In the genomic region with DNA sequence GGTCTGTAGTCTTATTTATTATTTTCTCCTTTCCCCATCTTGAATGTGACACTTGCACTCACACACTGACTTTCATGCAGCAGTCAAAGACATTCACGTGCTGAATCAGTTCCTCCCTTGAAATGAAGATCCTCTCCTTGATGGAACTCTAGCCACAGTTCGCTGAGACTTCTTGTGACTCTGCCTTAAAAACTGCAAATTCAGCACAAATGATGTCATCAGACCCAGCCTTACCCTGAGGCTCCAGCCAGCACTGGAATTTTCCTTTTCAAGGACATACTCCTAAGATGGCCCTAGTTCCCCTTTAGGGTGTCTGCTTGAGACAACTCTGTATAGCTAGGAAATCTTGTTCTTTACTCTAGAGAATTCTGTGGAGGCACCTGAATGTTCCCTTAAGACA, we compare ENCODE assay signal across 20 mouse cellular contexts.
A peak's percentile ranks its signal among the peaks of the same experiment; 100 is the strongest.
DNase-seq lines count a peak whose midpoint lies in the region; TF ChIP-seq lines count a peak whose summit lies in the region.
"Had no signal": no experiment of that assay in that cellular context is flagged by ENCODE, and none has a peak within 500 bp of the region (broad histone marks: within the 10 kb centered on the region; RNA-seq: fewer than 3 reads in every experiment).

No protein-coding gene starts in this region.

- DNase-seq in 3T3-L1 (ENCODE audit: low read depth, low spot score) (peak; percentile 4), ES-E14 (ENCODE audit: low read depth, low spot score) (no peak)
- DNase-seq in embryo, embryonic 9.5 days (ENCODE audit: extremely low spot score) = no peak
- no peak for DNase-seq in yolk sac, embryonic 10.5 days (ENCODE audit: low spot score)
- DNase-seq: adrenal gland, adult 8-10 months; adrenal gland, postnatal 14 days; adrenal gland, postnatal 36 days; cerebellum, adult 11 months; cerebellum, adult 18-20 months; cerebellum, adult 8-10 months; cerebellum, adult 9-11 months; cerebellum, postnatal 14 days; cerebellum, postnatal 36 days; embryo, embryonic 11 days; forebrain, postnatal 0 days had no signal

- TF ChIP-seq CTCF in bone marrow macrophage, adult 2 months (IDR thresholded peaks at IDR 0.05; ENCODE audit: low read depth, low read length) = no peak

- no peaks in the 10 kb centered on the region for H3K9me3 ChIP-seq in ES-E14 (ENCODE audit: control insufficient read depth, insufficient read depth, low read depth, low read length)
- H3K9me3 ChIP-seq: embryonic facial prominence, embryonic 10.5 days; embryonic facial prominence, embryonic 12.5 days; forebrain, embryonic 13.5 days; forebrain, embryonic 15.5 days had no signal

- TF ChIP-seq POLR2A in bone marrow macrophage, adult 2 months (IDR thresholded peaks at IDR 0.05; ENCODE audit: borderline replicate concordance, low read depth, low read length) = no peak

- no peak overlapping the region for H3K9ac ChIP-seq in ES-E14 (ENCODE audit: insufficient read depth, low read depth, low read length, poor library complexity, severe bottlenecking)
- H3K9ac ChIP-seq: embryonic facial prominence, embryonic 12.5 days; forebrain, embryonic 13.5 days; forebrain, embryonic 15.5 days; forebrain, postnatal 0 days had no signal

- no peaks in the 10 kb centered on the region for H3K36me3 ChIP-seq in ES-E14 (ENCODE audit: control insufficient read depth, insufficient read depth, low read length, poor library complexity, severe bottlenecking)
- H3K36me3 ChIP-seq: embryonic facial prominence, embryonic 10.5 days; embryonic facial prominence, embryonic 12.5 days; forebrain, embryonic 15.5 days had no signal

- no peak overlapping the region for H3K27ac ChIP-seq in ES-E14 (ENCODE audit: insufficient read depth, low read depth, low read length, poor library complexity, severe bottlenecking)
- peak overlapping the region; percentile 72 for H3K27ac ChIP-seq in bone marrow macrophage, adult 2 months (ENCODE audit: insufficient read depth, low read depth, low read length)
- H3K27ac ChIP-seq: embryonic facial prominence, embryonic 10.5 days; embryonic facial prominence, embryonic 12.5 days; forebrain, embryonic 13.5 days; forebrain, embryonic 15.5 days had no signal

- in situ Hi-C loops in ES-E14 (cut with MboI; ENCODE audit: low sequenced_read_pairs in 2 of 2, unreplicated experiment in 2 of 2) = no loop called here

- no peak overlapping the region for H3K4me3 ChIP-seq in ES-E14 (ENCODE audit: insufficient read depth in 1 of 2, low read depth in 1 of 2, low read length in 2 of 2, poor library complexity in 1 of 2, severe bottlenecking in 1 of 2)
- H3K4me3 ChIP-seq in bone marrow macrophage, adult 2 months (ENCODE audit: insufficient read depth, low read length) = no peak overlapping the region
- H3K4me3 ChIP-seq: embryonic facial prominence, embryonic 10.5 days; embryonic facial prominence, embryonic 12.5 days; forebrain, embryonic 13.5 days; forebrain, embryonic 15.5 days had no signal

- H3K4me1 ChIP-seq in ES-E14 (ENCODE audit: control insufficient read depth in 2 of 2, insufficient read depth in 2 of 2, low read length in 2 of 2, poor library complexity in 1 of 2) = no peaks in the 10 kb centered on the region
- H3K4me1 ChIP-seq in bone marrow macrophage, adult 2 months (ENCODE audit: control insufficient read depth, insufficient read depth, low read length) = peaks cover 19% of the 10 kb centered on the region
- H3K4me1 ChIP-seq: embryonic facial prominence, embryonic 10.5 days; embryonic facial prominence, embryonic 12.5 days; forebrain, embryonic 13.5 days; forebrain, embryonic 15.5 days had no signal

TF ChIP-seq in ES-E14, 5 proteins besides CTCF, POLR2A, EP300 and RAD21:
- TF ChIP-seq MAFK (IDR thresholded peaks at IDR 0.05; ENCODE audit: insufficient read depth, low read depth, low read length) = peak; percentile 79
- TF ChIP-seq CHD2 (IDR thresholded peaks at IDR 0.05; ENCODE audit: low read depth, low read length) = no peak
